Mouse (Mus musculus) cerebellum, adult 2 months (tissue): Measurements from ENCODE around the gene Fgfr2. TPM values are rescaled to one million over a fixed set of nuclear protein-coding genes. Genes with fewer than 3 reads are reported as not detected.

Experiments
- DNase-seq, 2 experiments: peaks; one replicate each; pipeline ENCODE4 v3.0.0; 2021
- H3K27ac ChIP-seq: fragments of 200-500 bp; 2 replicates; pipeline ENCODE4 v1.5.1; 2012; ENCODE audit warnings: low read length, control low read depth, inconsistent platforms; ENCODE audit not compliant: insufficient read depth
- H3K27me3 ChIP-seq: fragments of 200-500 bp; 2 replicates; pipeline ENCODE4 v1.6.1; 2012; ENCODE audit warnings: inconsistent platforms, mild to moderate bottlenecking, low read length, moderate library complexity; ENCODE audit not compliant: control insufficient read depth, insufficient read depth
- H3K4me1 ChIP-seq: fragments of 200-500 bp; 2 replicates; pipeline ENCODE4 v1.6.1; 2011; ENCODE audit warnings: low read length; ENCODE audit not compliant: control insufficient read depth, insufficient read depth
- H3K4me3 ChIP-seq: fragments of 200-500 bp; replicated peaks from 2 replicates; pipeline ENCODE3; 2011; ENCODE audit warnings: mild to moderate bottlenecking, low read depth, low read length, control low read depth; ENCODE audit not compliant: insufficient read depth
- CTCF ChIP-seq: fragments of 200-500 bp; IDR thresholded peaks from 2 replicates; pipeline ENCODE4 v1.5.1; 2011; ENCODE audit warnings: low read depth, mild to moderate bottlenecking, control low read depth, low read length, moderate library complexity, borderline replicate concordance; ENCODE audit not compliant: insufficient read depth
- POLR2A ChIP-seq: fragments of 200-500 bp; IDR thresholded peaks from 2 replicates; pipeline ENCODE4 v1.6.1; 2011; ENCODE audit warnings: low read length, control low read depth, borderline replicate concordance; ENCODE audit not compliant: insufficient read depth
- WGBS: fragments of 180-500 bp; shearing (Covaris S2); methylation state at CpG from one replicate; pipeline ENCODE4 v1.1.7; 2018; 5-methylcytosine and 5-hydroxymethylcytosine counted together
- polyA plus RNA-seq: library from polyadenylated mRNA; depleted of rRNA; stranded (reverse); fragments of >200 nt; gene quantifications from 2 replicates; pipeline ENCODE4 v1.2.3, GENCODE M21; 2012

The Fgfr2 gene
- polyA plus RNA-seq, 1 experiment: 95.3 TPM

DNA sequence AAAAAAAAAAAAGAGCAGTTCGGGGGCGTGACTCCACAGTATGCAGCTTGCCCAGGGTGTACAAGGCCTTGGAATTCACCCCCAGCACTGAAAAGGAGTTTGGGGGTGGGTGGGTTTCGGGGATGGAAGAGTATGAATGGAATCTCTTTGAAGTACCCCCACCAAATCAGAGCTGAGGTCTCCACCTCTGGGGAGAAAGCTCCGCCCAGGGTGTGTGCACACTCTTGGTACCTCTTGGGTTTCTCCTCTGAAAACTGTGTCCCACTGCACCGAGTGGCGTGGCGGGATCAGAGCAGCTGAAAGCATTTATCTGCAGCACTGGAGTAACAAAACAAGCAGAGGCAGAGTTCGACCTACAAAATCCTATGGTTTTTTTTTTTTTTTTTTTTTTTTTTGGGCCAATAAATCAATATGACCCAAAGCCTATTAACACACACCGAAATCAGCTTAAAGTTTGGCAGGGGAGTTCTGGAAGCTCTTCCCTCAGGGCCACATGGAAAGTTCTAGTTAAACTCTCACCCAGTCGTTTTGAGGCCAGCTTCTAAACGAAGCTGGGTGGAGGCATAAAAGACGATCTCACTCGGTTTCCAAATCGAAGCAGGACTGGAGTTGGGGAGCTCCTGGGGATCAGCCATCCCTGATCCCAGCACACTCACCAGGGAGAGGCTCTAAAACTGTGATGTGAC lies 2798.3 kb downstream of the Fgfr2 start:
- H3K4me3 ChIP-seq: no peak overlapping the region
- 77% methylated on average over 14 of the region's 14 CpGs for WGBS
- TF ChIP-seq POLR2A (no peak), CTCF (no peak)
- no peaks in the 10 kb centered on the region for H3K27me3 ChIP-seq
- no peak overlapping the region for H3K27ac ChIP-seq
- no peak for DNase-seq
- H3K4me1 ChIP-seq: peaks cover 9% of the 10 kb centered on the region

DNA sequence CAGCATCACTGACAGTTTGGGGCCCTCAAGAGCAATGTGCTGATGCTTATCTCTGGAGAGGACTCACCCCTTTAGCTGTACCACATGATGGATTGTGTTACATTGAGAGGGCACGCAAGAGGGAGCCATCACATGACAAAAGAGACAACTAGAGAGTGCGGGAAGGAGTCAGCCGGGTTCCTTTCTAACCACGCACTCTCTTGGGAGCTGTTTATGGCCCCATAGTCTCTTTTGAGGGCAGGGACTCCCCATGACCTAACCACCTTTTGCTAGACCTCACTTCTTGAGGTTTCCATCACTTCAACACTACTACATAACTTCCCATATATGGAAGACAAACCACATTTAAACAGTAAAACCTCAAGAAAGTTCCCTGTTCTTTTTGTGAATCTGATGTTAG lies 2799.4 kb downstream of the Fgfr2 start:
- Histone ChIP-seq H3K4me1 (peaks cover 15% of the 10 kb centered on the region), H3K27ac (no peak overlapping the region), H3K27me3 (no peaks in the 10 kb centered on the region), H3K4me3 (no peak overlapping the region)
- no peak for DNase-seq
- WGBS: 94% methylated on average over 4 of the region's 4 CpGs
- TF ChIP-seq CTCF: no peak
- no peak for TF ChIP-seq POLR2A

DNA sequence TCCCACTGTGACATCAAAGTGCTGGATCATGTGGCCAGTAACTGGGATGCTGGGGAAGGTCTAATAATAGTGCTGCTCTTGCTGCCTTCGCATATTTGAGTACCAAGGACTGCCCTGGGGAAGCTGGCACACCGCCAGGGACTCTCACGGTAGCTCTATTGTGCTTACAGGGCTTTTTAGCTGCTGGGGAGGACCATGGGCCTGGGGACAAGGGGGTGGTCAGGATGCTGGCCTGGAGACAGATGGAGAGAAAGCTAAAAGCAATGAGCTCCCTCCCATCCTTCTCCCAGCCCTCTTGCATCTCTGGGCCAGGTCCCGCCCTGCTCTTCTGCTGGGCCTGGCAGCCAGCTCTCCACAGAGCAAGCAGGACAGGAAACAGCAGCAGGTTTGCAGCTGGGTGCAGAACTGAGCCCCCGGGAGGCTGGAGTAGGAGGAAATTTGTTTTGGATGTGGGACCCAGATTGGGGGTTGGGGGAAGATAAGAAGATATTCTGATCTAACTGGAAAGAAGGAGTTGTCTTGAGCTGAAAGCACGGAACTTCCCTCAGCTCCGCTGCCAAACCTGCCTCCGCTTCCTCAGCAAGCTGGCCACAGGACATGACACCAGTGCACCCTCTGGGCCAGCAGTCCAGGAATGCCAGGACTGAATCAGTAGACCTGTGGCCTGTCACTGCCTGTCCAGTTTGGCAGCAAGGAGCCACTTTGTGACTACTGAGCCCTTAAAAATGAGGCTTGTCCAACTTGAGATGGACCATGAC lies 2803.2 kb downstream of the Fgfr2 start:
- H3K27ac ChIP-seq: no peak overlapping the region; the same call in 1 of the 2 replicates
- WGBS: 4% methylated on average over 8 of the region's 8 CpGs

DNA sequence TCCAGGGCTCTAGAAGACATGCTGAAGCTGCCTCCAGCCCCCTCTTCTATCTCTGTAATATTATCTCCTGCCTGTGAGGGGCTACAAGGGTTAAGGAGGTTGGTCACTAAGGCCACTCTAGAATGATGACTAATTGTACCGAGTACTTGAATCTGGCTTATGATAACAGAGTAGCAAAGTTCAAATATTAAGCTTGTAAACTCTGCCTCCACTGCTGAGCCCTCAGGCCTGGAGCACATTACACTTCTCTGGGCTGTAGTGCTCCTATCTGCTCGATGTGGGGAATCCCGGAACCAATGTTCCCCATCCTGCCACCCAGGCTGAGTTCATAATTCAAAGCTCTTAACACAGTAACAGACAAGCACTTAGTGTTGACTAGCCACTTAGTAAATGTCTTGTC lies 2806.9 kb downstream of the Fgfr2 start:
- TF ChIP-seq CTCF (no peak), POLR2A (no peak)
- Histone ChIP-seq H3K4me1 (peaks cover 15% of the 10 kb centered on the region), H3K4me3 (no peak overlapping the region), H3K27me3 (no peaks in the 10 kb centered on the region), H3K27ac (no peak overlapping the region)
- 86% methylated on average over 3 of the region's 3 CpGs for WGBS
- DNase-seq: no peak

More for the DNA sequence above, 2803.2 kb downstream of the Fgfr2 start:
- H3K4me1 ChIP-seq: peaks cover 15% of the 10 kb centered on the region
- no peak overlapping the region for H3K4me3 ChIP-seq
- TF ChIP-seq POLR2A (no peak), CTCF (no peak)
- no peaks in the 10 kb centered on the region for H3K27me3 ChIP-seq
- DNase-seq: peak; percentile 76 to 81

DNA sequence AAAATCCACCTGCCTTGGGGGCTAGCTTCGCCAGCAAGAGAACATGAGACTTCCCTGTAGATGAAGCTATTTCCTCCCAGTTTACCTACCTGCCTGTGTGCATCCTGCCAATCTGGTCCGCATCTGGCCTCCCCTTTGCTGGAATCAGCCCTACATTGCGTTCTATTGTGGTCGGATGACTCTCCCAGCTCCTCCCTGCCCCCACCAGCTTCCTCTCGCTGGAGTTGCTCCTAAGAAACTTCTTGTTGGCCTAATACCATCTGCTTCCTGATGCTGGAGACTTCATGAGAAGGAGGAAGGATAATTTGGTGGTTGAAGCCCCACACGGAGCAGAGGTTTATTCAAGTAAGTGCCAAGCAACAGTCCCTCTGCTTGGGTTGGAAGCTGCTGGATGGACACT lies 2807.9 kb downstream of the Fgfr2 start:
- no peak overlapping the region for H3K4me3 ChIP-seq
- H3K4me1 ChIP-seq: peaks cover 8% of the 10 kb centered on the region
- 88% methylated on average over 6 of the region's 6 CpGs for WGBS
- TF ChIP-seq CTCF (no peak), POLR2A (no peak)
- H3K27ac ChIP-seq: no peak overlapping the region
- no peaks in the 10 kb centered on the region for H3K27me3 ChIP-seq
- DNase-seq: no peak

DNA sequence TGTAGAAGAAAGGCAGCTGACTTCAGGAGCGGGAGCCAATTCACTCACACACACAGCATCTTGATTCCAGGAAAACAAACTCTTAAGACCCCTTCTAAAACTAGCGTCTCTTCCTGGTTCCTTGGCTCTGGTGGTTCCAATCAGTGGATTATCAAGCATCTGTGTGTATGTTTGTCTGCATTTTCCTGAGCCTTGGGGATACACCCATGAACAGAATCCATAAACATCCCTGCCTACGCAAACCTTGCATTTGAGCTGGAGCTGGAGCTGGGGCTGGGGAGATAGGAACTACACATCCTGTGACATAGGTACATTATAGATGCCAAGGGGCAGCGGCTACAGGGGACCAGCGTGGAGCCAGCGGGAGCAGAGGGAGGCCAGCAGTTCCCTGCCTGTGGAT lies 2808.5 kb downstream of the Fgfr2 start:
- Histone ChIP-seq H3K27ac (no peak overlapping the region), H3K4me1 (peaks cover 4% of the 10 kb centered on the region), H3K27me3 (no peaks in the 10 kb centered on the region), H3K4me3 (no peak overlapping the region)
- no peak for TF ChIP-seq POLR2A
- no peak for TF ChIP-seq CTCF
- 98% methylated on average over 6 of the region's 6 CpGs for whole genome bisulfite sequencing
- DNase-seq: no peak

DNA sequence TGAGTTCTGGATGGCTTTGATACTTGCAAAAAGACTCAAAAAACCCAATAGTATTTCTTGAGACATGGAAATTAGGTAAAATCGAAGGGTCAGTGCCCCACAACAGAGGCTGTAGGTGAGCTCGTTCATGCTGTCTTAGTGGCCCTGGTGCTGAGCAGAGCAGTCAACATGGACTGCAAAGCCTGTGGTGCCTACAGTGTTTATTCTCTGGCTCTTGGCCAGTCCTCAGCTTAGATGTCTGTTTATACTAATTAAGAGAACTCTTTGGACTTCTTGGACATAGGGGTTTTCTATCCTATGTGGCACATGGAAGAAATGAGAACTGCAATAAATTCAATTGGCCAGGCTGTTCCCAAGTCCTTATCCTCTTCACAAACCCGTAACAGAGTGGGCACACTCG lies 2811.8 kb downstream of the Fgfr2 start:
- no peak for DNase-seq
- no peaks in the 10 kb centered on the region for H3K4me1 ChIP-seq
- TF ChIP-seq POLR2A (no peak), CTCF (no peak)
- H3K27ac ChIP-seq: no peak overlapping the region
- WGBS: 84% methylated on average over 4 of the region's 4 CpGs
- H3K4me3 ChIP-seq: no peak overlapping the region
- no peaks in the 10 kb centered on the region for H3K27me3 ChIP-seq

DNA sequence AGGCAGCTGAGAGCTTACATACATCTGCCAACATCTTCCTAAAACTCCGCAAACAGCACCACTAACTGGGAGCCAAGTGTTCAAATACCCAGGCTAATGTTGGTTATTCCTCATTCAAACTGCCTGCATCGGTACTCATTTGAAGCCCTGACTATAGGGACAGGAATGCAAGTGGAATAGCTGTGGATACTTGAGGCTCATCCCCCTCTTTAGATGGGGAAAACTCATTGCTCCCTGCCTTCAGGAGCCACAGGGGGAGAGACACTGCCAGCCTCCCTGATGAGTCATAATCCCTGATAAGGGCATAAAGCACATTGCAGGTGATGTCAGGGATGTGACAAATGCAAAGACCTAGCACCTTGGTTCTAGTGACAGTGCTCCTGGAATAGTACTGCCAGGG lies 2814.0 kb downstream of the Fgfr2 start:
- 75% methylated on average over 2 of the region's 2 CpGs for WGBS
- no peaks in the 10 kb centered on the region for H3K4me1 ChIP-seq
- H3K4me3 ChIP-seq: no peak overlapping the region
- DNase-seq: no peak
- TF ChIP-seq CTCF: no peak
- H3K27me3 ChIP-seq: no peaks in the 10 kb centered on the region
- no peak overlapping the region for H3K27ac ChIP-seq
